Mouse (Mus musculus) hindbrain, embryonic 10.5 days (tissue): ENCODE data around the gene Myh1. TPM values are rescaled to one million over a fixed set of nuclear protein-coding genes. Genes with fewer than 3 reads are reported as not detected.

Experiments
- DNase-seq: peaks from one replicate; pipeline ENCODE4 v3.0.0-alpha.2; 2017; ENCODE audit warnings: low spot score
- H3K27ac ChIP-seq: fragments of 300-500 bp; sonication (generic); 2 replicates; pipeline ENCODE4 v1.5.1; 2016; ENCODE audit warnings: mild to moderate bottlenecking, moderate library complexity
- H3K27me3 ChIP-seq: fragments of 300-500 bp; sonication (generic); 2 replicates; pipeline ENCODE4 v1.6.1; 2016; ENCODE audit warnings: mild to moderate bottlenecking; ENCODE audit not compliant: poor library complexity, insufficient read depth, severe bottlenecking
- H3K36me3 ChIP-seq: fragments of 300-500 bp; sonication (generic); 2 replicates; pipeline ENCODE4 v1.6.1; 2016; ENCODE audit warnings: mild to moderate bottlenecking, moderate library complexity
- H3K4me1 ChIP-seq: fragments of 300-500 bp; sonication (generic); replicated peaks from 2 replicates; pipeline ENCODE4 v1.6.1; 2016; ENCODE audit warnings: mild to moderate bottlenecking
- H3K4me3 ChIP-seq: fragments of 300-500 bp; sonication (generic); 2 replicates; pipeline ENCODE4 v1.5.1; 2016; ENCODE audit warnings: mild to moderate bottlenecking, moderate library complexity
- H3K9me3 ChIP-seq: fragments of 300-500 bp; sonication (generic); 2 replicates; pipeline ENCODE4 v1.6.1; 2016; ENCODE audit warnings: mild to moderate bottlenecking, moderate library complexity
- WGBS: fragments of 180-500 bp; shearing (Covaris S2); methylation state at CpG from one replicate; pipeline ENCODE4 v1.1.7; 2016; 5-methylcytosine and 5-hydroxymethylcytosine counted together
- polyA plus RNA-seq: library from polyadenylated mRNA; unstranded; fragments of >200 nt; fragmentation: Nextera tagmentation; extraction: Ambion mirVana; gene quantifications from 2 replicates; pipeline ENCODE4 v1.2.1, GENCODE M21; 2016

Myh1 gene
- not detected in 2 replicates for polyA plus RNA-seq

- 78% methylated on average over 4 of the region's 4 CpGs for WGBS
- H3K4me3 ChIP-seq, result no peak within 1 kb of the TSS
- H3K27ac ChIP-seq, result no peak within 1 kb of the TSS
- H3K9me3 ChIP-seq, result no peaks in the 10 kb centered on the region
- DNase-seq, result no peak
- H3K4me1 ChIP-seq, result no peaks in the 10 kb centered on the region
- no peaks in the 10 kb centered on the region for H3K27me3 ChIP-seq
- no peaks in the 10 kb centered on the region for H3K36me3 ChIP-seq
Observed at GRCm38 (mm10) chr11:67199752-67200151, at the start of gene Myh1. TSS of gene Myh1 (plus strand) at chr11:67200052.

- no peak for DNase-seq
- no peak overlapping the region for H3K27ac ChIP-seq
- H3K9me3 ChIP-seq, result no peaks in the 10 kb centered on the region
- no peaks in the 10 kb centered on the region for H3K27me3 ChIP-seq
- H3K4me1 ChIP-seq, result peaks cover 4% of the 10 kb centered on the region
- H3K4me3 ChIP-seq, result no peak overlapping the region
- no peaks in the 10 kb centered on the region for H3K36me3 ChIP-seq
- WGBS, result 93% methylated on average over 2 of the region's 2 CpGs
Observed at GRCm38 (mm10) chr11:67150237-67150636, 49.6 kb upstream of the Myh1 start.

- no peaks in the 10 kb centered on the region for H3K27me3 ChIP-seq
- no peaks in the 10 kb centered on the region for H3K9me3 ChIP-seq
- no peak overlapping the region for H3K27ac ChIP-seq
- no peaks in the 10 kb centered on the region for H3K36me3 ChIP-seq
- H3K4me3 ChIP-seq, result no peak overlapping the region
- H3K4me1 ChIP-seq, result peaks cover 4% of the 10 kb centered on the region
- 84% methylated on average over 3 of the region's 3 CpGs for WGBS
- no peak for DNase-seq
Observed at GRCm38 (mm10) chr11:67151159-67151558, 48.7 kb upstream of the Myh1 start.

- H3K4me3 ChIP-seq, result no peak overlapping the region
- no peaks in the 10 kb centered on the region for H3K36me3 ChIP-seq
- no peak overlapping the region for H3K27ac ChIP-seq
- WGBS, result 93% methylated on average over 16 of the region's 16 CpGs
- no peaks in the 10 kb centered on the region for H3K9me3 ChIP-seq
- no peaks in the 10 kb centered on the region for H3K27me3 ChIP-seq
- H3K4me1 ChIP-seq, result peaks cover 4% of the 10 kb centered on the region
- no peak for DNase-seq
Observed at GRCm38 (mm10) chr11:67151651-67152630, 47.9 kb upstream of the Myh1 start.

GRCm38 (mm10) chr11:67153123-67153522, 46.7 kb upstream of the Myh1 start:
- no peak for DNase-seq

GRCm38 (mm10) chr11:67153843-67154242, 46.0 kb upstream of the Myh1 start:
- Histone ChIP-seq H3K4me3 (no peak overlapping the region), H3K27me3 (no peaks in the 10 kb centered on the region), H3K36me3 (no peaks in the 10 kb centered on the region), H3K4me1 (peaks cover 4% of the 10 kb centered on the region), H3K27ac (no peak overlapping the region), H3K9me3 (no peaks in the 10 kb centered on the region)
- DNase-seq, result no peak
- WGBS, result 79% methylated on average over 1 of the region's 1 CpGs

More at GRCm38 (mm10) chr11:67153123-67153522, 46.7 kb upstream of the Myh1 start:
- H3K4me3 ChIP-seq, result no peak overlapping the region
- H3K9me3 ChIP-seq, result no peaks in the 10 kb centered on the region
- no peak overlapping the region for H3K27ac ChIP-seq
- no peaks in the 10 kb centered on the region for H3K36me3 ChIP-seq
- WGBS, result 19% methylated on average over 1 of the region's 1 CpGs
- H3K27me3 ChIP-seq, result no peaks in the 10 kb centered on the region
- H3K4me1 ChIP-seq, result peaks cover 4% of the 10 kb centered on the region

- Histone ChIP-seq H3K4me1 (peaks cover 4% of the 10 kb centered on the region), H3K4me3 (no peak overlapping the region), H3K27me3 (no peaks in the 10 kb centered on the region), H3K9me3 (no peaks in the 10 kb centered on the region), H3K27ac (no peak overlapping the region), H3K36me3 (no peaks in the 10 kb centered on the region)
- DNase-seq, result no peak
- WGBS, result 89% methylated on average over 2 of the region's 2 CpGs
Observed at GRCm38 (mm10) chr11:67155650-67156049, 44.2 kb upstream of the Myh1 start.

- Histone ChIP-seq H3K27me3 (no peaks in the 10 kb centered on the region), H3K9me3 (no peaks in the 10 kb centered on the region), H3K36me3 (no peaks in the 10 kb centered on the region), H3K4me3 (no peak overlapping the region), H3K27ac (no peak overlapping the region), H3K4me1 (no peaks in the 10 kb centered on the region)
- no peak for DNase-seq
- 86% methylated on average over 3 of the region's 3 CpGs for WGBS
Observed at GRCm38 (mm10) chr11:67160131-67160530, 39.7 kb upstream of the Myh1 start.

GRCm38 (mm10) chr11:67163701-67164100, 36.2 kb upstream of the Myh1 start:
- H3K27ac ChIP-seq, result no peak overlapping the region
- H3K27me3 ChIP-seq, result no peaks in the 10 kb centered on the region
- DNase-seq, result no peak
- no peaks in the 10 kb centered on the region for H3K9me3 ChIP-seq
- H3K4me1 ChIP-seq, result no peaks in the 10 kb centered on the region
- no peak overlapping the region for H3K4me3 ChIP-seq
- H3K36me3 ChIP-seq, result no peaks in the 10 kb centered on the region
- 66% methylated on average over 4 of the region's 4 CpGs for WGBS

GRCm38 (mm10) chr11:67164851-67165250, 35.0 kb upstream of the Myh1 start:
- no peaks in the 10 kb centered on the region for H3K9me3 ChIP-seq
- H3K4me1 ChIP-seq, result peaks cover 7% of the 10 kb centered on the region
- H3K27me3 ChIP-seq, result no peaks in the 10 kb centered on the region
- H3K4me3 ChIP-seq, result no peak overlapping the region
- 45% methylated on average over 5 of the region's 5 CpGs for WGBS
- H3K27ac ChIP-seq, result no peak overlapping the region
- no peaks in the 10 kb centered on the region for H3K36me3 ChIP-seq
- no peak for DNase-seq

GRCm38 (mm10) chr11:67169301-67169700, 30.6 kb upstream of the Myh1 start:
- Histone ChIP-seq H3K27me3 (no peaks in the 10 kb centered on the region), H3K36me3 (no peaks in the 10 kb centered on the region), H3K27ac (peak overlapping the region; percentile 57; the same call in 1 of the 2 replicates), H3K4me1 (peaks cover 7% of the 10 kb centered on the region), H3K4me3 (no peak overlapping the region), H3K9me3 (no peaks in the 10 kb centered on the region)
- DNase-seq, result peak; percentile 16
- 38% methylated on average over 5 of the region's 5 CpGs for WGBS

GRCm38 (mm10) chr11:67170727-67171126, 29.1 kb upstream of the Myh1 start, which contains the start of gene Myh2:
TSS of gene Myh2 (plus strand) at chr11:67171027.
- Histone ChIP-seq H3K27me3 (no peaks in the 10 kb centered on the region), H3K4me3 (no peak within 1 kb of the TSS), H3K27ac (no peak within 1 kb of the TSS), H3K9me3 (no peaks in the 10 kb centered on the region), H3K36me3 (no peaks in the 10 kb centered on the region), H3K4me1 (peaks cover 7% of the 10 kb centered on the region)
- no peak for DNase-seq
- WGBS, result 71% methylated on average over 14 of the region's 14 CpGs

- WGBS, result 88% methylated on average over 2 of the region's 2 CpGs
- H3K27me3 ChIP-seq, result no peaks in the 10 kb centered on the region
- no peaks in the 10 kb centered on the region for H3K36me3 ChIP-seq
- H3K27ac ChIP-seq, result no peak overlapping the region
- no peak for DNase-seq
- peaks cover 7% of the 10 kb centered on the region for H3K4me1 ChIP-seq
- no peak overlapping the region for H3K4me3 ChIP-seq
- H3K9me3 ChIP-seq, result no peaks in the 10 kb centered on the region
Observed at GRCm38 (mm10) chr11:67172439-67172838, 27.4 kb upstream of the Myh1 start.
